Mouse (Mus musculus): ENCODE measurements around the gene Mpp3.

DNA sequence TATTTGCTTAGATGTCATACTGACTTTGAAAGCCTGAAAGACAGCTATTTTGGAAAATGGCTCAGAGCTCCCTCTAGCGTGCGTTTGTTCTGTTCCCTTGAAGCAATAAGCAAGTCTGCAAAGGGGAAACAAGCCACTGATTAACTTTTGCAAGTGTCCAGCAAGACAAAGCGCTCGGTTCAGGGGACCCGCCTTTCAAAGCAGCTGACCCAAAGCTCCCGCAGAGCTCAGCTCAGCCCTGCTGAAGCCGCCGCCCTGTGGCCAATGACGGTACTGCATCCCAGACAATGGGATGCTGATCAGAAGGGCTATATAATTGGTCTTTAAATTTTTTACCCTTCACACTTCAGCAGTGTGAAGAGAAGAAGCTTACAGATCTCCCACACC is 11.9 kb upstream of the Mpp3 start:
- TF ChIP-seq CTCF (IDR thresholded peaks at IDR 0.05; ENCODE audit: control insufficient read depth, insufficient read depth, low read length) (peak; percentile 71), POLR2A (IDR thresholded peaks at IDR 0.05; ENCODE audit: borderline replicate concordance, control insufficient read depth, low read depth, low read length) (no peak)
